Mouse (Mus musculus) heart, postnatal 4 days (tissue): ENCODE measurements at regions not wholly inside any gene's neighbourhood (a gene's known extent, or its start where the extent isn't known, plus 50 kb on each side); places are given as distances from the start of the nearest gene placed in this dataset.

Experiments used
- DNase-seq: peaks from one replicate; pipeline ENCODE4 v3.0.0; 2021

DNA sequence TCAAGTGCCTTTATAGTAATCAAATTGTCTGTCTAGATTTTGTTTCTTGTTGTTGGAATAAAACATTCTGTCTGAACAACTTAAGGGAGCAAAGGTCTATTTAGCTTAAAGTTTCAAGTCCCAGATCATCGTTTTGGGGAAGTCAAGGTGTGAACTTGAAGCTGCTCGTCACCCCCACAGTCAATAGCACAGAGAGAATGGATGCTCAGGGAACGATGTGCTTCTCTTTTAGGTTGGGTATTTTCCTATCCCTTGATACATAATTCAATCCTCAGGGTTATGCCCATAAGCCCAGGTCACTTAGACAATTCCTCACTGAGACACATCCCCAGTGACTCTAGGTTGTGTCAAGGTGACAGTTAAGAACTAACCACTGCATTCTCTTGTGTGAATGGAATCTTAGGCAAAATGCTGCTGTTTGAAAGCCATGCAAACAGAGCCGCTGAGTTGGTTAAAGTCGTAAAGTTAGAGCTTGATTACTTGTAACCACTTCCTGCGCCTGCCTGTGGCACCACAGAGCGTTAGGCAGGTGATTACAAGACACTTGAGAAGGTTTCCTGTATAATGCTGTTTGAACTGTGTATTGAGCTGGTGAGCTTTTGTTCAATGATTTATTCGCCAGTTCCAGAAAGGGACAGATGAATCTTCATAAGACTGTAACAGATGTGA, 170.2 kb downstream of the Btg1 start:
- no peak for DNase-seq

DNA sequence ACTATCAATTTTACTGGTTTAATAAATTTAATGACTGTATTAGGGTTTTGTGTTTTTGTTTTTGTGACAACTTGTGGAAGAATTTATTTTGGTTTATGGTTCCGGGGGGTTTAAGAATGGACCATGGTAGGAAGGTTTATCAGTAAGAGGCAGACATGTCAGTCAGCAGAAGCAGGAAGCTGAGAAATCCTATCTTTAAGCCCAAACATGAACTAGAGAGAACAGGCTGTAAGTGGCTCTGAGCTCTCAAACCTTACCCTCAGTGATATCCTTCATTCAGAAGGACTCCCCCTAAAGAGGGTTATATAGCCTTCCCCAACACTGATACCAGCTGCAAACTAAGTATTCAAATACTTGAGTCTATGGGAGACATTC, 170.8 kb downstream of the Btg1 start:
- DNase-seq, result no peak

DNA sequence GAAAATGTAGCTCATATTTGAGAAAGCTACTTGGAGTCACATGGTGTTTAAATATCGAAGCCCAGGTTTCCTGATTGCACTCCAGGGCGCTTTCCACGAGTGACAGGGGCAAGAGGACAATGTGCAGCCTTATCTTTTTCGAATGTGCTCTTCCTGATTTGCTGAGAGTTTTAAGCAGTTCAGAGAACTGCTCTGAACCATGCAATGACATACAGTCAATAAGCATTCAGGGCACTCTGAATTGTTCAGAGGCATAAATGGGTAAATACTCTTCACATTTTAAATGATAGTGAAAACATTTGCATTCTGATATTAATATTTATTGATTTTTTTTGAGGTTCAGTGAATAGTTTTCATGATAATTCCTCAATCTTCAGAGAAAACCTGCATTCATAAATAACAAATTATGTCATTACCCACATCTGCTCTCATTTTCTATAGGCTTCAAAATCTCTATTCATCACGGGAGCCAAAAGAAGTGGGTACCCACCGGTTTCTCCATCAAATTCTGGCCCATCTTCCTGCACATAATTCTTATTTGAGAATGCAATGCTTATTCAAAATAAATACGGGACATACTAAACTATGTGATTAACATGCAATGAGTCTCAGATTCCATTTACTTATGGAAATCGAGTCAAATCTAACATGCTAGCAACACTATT, 171.7 kb downstream of the Btg1 start:
- no peak for DNase-seq

DNA sequence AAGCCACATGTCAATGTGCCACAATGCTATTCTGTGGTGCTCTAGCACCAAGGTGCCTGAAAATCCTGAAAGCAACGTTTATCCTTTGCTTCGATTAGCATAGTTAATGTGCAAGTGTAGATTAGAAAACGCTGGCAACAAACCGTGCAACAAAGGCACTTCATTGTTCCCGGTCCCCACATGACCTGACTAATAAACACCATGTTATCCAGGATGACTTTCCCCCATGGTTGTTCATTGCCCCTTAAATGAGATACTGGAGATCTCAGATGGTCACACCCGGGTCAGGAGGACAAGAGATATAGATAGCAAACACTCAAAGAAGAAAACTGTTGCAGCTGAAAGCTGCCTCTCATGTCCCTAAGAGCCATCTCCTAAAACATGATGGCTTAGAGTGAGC, 180.3 kb downstream of the Btg1 start:
- DNase-seq, result no peak

DNA sequence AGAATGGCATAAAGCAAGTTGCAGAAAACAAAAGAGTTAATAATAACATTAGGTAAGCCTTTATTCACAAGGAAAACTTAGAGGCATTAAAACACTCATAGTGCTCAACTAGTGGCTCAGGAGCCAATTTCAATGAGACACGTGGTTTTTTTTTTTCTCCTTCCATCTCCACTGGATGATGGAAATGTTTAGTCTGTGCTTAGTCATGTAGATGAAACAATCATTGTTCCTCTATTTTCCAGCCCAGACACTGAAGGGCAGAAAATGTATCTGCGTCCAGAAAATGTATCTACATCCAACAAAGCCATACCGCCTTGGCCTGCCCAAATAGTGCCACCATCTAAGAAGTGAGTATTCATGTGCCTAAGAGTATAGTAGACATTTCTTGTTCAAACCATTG, 184.0 kb downstream of the Btg1 start:
- DNase-seq, result no peak

DNA sequence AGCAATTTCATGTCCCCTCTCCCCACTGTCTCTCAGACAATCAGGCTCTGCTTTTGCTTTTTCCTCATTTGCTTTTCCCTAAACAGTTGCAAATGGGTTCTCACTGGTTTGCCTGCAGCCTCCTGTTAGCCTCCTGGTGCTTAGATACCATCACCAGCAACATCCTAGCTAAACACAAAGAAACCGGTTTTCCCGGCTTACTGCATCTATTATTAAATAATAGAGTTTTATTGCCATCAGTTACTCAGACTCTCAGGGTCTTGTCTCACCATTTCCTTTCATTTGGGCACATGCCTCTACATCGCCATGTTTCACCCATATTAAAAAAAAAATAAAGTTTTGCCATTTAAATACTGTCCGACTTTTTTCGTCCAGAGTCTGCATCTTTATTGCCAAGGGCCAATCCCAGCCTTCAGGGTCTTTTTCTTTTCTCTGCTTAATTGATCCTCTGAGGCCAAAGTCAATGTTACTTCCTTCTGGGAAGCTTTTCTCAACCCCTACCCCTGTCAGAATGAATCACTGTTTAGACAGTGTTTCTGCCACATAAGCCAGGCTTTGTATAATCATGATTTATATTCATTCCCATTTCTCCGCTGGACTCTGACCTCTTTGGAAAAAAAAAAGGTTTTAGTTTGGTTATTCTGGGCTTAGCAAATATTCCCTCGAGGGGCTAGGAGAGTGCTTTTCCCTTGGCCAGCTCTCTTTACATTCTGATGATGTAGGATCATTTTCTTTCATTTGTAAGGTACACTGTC, 187.4 kb downstream of the Btg1 start:
- no peak for DNase-seq

DNA sequence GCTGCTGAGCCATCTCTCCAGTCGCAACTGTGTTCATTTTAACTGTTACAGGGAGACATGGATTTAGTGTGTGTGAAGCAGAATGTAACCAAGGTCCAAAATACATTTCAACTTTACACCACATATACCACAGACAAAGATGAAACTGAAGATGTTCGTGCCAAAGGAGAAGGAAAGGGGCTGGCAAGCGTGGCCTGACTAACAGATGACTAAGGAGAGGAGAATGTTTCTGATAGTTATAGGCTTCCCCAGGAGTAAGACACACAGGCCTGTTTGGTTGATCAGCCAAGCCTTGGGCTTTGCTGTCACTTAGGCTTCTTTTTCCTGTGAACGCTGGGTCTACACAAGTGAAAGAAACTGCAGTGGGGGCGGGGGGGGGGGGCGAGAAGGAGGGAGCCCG, 189.8 kb downstream of the Btg1 start:
- no peak for DNase-seq

DNA sequence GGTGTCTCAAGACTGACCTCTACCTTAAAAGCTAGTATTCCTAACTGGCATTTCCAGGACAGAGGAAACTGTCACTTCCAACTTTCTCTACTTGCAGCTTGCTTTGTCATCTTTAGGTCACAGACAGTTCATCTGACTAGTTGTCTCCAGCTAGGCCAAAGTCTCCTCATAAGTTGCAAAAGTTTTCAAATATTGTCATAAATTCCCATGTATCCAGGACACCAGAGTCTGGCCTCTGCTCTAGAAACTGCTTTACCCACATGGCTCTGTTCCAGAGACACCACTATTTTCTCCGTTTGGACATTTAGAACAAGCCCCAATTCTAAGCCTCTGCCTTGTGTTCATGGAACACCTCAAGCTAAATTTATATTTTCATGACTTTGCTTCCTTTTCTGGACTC, 205.0 kb downstream of the Btg1 start:
- no peak for DNase-seq

DNA sequence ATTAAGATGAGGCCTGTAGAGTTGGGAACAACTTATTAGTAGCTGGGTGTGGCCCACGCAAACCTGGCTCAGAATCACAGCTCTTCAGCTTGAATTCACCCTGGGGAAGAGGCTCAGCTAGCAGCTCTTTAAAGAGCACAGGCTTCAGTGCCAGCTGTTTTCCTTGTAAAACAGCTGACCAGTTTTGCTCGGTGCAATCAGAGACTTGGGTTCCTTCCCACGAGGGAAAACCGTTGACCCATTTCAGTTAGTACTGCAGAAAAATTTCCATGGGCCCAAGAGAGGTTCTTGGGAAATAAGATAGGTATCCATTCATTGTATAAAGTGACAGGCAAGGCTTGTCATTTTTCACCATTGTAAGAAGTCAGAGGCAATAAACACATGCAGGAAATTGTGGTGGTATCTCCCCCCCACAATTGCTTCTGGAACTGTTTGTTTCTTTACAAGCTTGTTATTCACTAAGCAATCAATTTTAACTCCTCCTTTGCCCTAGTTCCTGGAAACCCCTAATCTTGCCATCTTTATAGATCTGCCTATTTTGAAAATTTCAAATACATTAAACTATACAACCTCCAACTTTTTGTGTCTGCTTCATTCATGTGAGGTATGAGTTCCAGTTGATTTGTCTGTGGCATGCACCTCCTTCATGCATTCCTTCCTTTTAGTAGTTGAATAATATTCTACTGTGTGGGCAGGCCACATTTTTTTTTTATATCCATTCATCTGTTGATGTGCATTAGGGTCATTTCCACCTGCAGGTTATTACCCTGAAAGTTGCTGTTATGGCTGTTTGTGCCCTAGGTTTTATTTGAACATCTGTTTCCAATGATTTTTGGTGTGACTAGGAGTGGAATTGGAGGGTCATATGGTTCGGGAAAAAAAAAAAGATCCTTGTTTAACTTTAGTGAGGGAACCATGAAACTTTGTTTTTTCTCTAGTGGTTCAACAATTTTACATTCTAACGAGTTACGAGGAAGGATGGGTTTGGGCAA, 205.8 kb downstream of the Btg1 start:
- peak; percentile 7 for DNase-seq

DNA sequence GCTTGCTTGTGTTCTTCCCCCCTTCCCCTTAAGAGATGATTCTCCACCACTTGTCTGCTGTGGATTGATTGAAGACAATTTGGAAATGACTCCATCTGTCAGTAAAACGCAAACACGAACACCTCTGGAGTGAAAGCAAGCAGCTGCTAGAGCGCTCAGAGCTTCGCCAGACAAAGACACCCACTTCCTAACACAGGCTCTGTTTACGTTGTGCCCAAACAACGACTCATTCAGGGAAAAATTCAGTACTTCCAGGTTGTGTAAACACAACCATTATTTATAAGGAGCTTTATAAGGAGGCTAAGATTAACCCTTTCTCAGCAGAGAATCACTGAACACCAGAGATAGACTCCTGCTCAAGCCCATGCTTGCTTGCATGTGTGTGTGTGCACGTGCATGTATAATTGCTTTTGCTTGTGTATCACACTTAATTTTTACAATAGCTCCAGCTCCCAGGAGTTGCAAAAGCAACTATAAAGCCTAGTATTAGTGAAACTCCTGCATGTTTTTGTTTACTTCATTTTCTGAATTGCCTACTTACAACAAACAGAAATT, 209.5 kb downstream of the Btg1 start:
- DNase-seq, result no peak

DNA sequence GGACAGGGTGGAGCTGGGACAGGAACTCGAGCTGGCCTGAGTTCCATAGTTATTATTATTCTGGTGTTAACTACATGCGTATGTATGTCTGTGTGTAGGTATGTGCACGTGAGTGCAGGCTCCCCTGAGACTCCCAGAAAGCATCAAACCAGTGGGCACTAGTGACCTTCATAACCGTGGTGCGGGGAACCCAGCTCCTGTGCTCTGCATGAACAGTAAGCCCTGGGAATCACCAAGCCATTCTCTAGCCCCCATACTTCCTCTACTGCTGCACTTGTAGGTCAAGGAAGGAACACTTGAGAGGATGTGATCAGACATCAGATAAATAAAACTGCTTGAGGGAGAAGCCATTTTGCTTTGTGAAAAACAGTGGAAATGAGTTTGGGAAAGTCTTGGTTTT, 211.2 kb downstream of the Btg1 start:
- DNase-seq, result no peak

DNA sequence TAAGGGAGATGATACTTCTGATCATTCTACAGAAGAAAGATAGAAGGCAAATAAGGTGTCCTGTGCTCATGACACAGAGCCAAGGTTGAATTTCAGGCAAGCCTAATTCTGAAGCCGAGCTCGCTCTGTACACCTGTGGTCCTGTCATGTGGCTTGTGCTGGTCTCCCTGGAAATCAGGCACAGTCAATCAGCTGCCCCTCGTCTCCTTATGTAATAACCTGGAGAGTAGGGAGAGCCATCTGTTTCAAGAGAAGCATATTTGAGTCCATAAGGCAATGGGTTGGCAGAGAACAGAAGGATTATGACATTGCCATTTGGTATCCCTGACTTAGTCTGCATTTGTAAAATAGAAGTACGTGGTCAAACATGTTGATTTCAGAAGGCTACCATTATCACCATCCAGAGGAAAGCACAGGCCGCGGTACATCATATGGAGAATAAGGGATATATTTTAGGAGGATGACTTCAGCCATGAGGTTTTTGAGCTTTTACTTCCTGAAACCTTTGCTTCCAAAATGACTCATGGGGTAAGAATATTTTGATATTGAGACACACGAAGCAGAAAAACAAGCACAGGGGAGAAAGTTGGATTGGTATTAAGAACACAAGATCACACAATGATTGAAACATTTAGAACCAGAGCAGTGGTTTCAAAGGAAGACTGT, 211.9 kb downstream of the Btg1 start:
- DNase-seq, result no peak

DNA sequence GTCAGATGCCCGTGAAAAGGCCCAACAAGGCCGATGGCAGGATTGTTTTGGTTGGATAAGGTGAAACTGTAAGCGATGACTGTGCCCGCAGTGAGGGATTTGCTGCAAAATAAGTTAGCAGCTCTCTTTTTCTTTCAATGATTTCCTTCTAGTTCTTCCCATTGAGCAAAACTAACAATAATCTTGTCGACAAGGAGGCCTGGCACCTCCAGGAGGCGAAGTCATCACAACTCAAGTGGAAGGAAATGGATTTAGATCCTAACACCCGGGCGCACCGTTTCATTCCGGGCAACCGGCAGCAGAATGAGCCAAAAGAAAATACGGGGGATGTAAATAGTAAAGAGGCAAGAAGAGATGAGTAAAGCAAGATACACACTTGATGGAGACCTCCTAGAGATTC, 214.3 kb downstream of the Btg1 start:
- DNase-seq, result no peak

DNA sequence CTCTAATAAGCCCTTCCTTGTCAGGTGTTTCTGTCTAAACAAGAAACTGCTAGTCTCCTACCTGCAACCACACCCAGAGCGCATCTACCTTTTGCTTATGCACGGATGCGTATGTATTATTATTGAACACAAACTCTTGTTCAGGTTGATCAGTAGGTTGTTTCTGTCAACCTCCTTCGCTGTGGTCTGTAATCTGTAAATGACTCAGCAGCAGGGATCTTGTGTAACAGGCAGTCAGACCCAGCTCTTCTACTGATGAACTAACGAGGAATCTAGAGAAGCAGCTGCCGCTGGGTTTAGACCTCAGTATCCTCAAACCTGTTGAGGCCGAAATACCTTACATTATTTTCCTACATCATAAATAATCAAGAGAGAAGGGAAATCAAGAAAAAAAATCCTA, 220.4 kb downstream of the Btg1 start:
- no peak for DNase-seq

DNA sequence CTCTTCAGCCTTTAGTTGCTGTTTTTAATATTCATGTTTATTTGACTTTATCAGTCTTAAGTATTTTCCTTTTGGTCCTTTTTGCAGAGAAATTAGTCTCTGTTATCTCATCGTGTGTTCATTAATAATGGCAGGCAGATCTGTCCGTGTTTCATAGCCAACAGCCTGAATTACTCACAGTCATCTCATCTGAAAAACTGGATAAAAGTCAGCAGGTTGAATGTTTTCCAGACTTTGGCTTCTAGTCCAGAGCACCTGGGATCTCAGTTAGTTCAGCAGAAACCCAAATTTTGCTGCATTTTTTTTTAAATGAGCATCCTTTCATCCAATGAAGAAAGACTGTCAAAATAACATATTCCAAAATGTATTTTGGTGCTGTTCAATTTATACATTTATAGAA, 224.3 kb downstream of the Btg1 start:
- DNase-seq, result no peak

DNA sequence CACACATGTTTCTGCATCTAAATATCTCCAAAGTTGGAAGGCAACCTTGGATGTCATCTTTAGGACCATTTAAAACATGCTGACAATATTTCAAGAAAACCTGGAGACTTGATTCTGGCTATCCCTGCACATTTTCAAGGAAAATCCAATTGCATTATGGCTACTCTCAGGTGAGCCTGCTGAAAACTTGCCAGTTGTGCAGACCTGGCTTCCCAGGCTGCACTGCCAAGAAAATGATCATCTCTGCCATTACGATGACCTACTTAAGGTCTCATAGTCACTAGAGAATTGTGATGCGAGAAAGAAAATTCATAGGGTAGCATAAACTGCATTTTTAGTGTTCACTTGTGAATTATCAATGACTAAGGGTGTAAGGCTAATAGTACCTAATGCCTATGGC, 225.2 kb downstream of the Btg1 start:
- DNase-seq, result no peak

DNA sequence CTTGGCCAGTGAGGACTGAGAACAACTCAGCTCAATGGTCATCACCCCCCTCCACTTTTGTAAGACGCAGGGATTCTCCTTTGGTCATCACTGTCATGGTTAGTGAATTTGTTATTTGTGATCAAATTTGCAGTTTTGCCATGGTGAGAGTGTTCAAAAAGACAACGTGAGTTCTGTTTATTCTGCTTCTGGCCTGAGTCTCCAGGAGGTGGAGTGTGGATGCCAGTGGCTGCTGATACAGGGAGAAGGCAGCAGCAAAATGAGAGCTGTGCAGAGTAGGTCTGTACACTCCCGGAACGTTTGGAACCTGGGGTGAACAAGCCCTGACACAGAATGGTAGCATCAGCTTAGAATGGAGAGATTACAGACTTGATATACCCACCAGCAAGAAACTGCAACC, 229.1 kb downstream of the Btg1 start:
- DNase-seq, result no peak

DNA sequence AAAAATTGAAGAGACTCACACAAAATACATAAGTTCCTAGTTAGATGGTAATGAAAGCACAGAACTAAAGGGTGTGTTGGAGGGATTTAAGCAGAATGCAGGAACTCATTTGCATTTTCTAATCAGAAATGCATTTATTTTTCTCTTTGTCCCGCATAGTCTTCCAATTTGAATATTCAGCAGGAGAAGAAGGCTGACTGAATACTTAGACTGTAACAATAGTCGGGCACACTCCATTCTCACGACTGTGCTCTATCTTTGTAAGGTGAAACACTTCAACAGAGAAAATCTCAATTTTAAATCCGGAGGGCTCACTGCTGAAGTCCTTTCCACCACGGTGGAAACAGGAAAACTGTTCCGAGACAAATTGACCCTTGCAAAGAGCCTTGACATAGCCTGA, 230.2 kb downstream of the Btg1 start:
- no peak for DNase-seq

DNA sequence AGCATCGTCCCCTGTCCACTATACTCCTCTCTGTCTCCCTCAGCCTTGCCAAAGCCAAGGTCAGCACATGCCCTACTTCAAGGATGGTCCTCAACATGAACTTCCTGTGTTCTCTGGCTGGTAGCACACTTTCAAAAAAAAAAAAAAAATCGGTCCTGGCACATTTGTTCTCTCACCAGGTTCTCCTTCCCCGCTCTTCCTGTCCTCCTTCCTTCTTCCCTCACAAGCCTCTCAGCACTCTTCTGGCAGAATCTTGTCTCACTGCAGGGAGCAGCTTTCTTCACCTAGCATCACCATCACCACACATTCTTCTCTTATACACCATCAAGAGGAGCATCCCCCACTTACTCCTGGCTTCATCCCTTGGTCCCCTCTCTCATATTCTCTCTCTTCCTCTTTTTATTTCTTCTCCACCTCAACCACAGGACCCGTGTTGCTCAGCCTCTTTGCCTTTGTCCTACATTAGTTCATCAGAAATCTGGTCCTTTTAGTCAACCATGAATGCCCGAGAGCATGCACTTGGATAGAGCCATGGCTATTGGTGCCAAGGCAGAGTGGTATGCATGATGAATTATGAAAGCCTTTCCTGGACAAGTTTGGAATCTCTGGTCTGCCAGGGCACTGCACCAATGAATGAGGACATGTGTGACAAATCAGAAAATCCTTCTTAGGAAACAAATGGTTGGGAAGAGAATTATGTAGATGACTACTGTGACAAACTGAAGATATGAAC, 230.8 kb downstream of the Btg1 start:
- no peak for DNase-seq

DNA sequence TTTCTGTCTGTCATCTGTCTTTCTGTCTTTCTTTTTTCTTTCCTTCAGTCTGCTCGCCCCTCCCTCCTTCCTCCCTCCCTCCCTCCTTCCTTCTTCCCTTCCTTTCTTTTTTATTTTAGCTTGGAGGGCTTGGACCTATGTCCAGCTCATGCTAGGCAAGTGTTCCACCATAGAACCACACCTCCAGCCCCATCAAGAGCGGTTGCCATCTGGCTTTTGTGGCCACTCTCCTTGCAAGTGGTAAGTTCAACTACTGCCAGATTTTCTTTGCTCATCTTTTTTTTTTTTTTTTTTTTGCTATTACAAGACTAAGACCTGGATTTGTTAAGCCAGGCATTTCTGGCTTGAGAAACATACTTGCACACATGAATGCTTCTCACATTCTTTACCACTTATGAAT, 231.7 kb downstream of the Btg1 start:
- DNase-seq, result no peak

DNA sequence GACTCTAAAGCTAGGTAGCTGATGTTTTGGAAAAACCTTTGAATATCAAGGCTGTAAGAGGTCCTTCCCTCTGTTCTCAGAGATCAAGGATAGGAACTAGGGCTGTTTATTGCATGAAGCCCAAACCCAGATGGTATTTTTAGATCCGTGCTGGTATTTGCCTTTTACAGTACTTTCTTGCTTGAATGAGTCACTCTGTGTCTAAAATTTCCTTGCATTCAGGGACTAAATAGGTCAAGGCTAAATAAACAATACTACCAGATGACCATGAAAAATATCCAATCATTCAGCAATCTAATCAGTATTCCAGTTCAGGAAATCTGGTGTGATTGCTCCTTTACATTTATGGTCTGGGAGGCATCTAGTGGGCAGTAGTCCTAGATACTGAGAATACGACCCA, 243.6 kb downstream of the Btg1 start:
- DNase-seq, result no peak
